Mouse (Mus musculus) CH12.LX (cell line): ENCODE data around the gene Lhx4. TPM values are rescaled to one million over a fixed set of nuclear protein-coding genes. Genes with fewer than 3 reads are reported as not detected.

Source experiments
- DNase-seq: peaks from one replicate; pipeline ENCODE4 v3.0.0-alpha.2; 2013; ENCODE audit errors: extremely low read depth
- H3K27ac ChIP-seq: 2 replicates; pipeline ENCODE4 v1.5.1; 2012; ENCODE audit warnings: low read depth, mild to moderate bottlenecking, control low read depth, moderate library complexity; ENCODE audit not compliant: insufficient read depth
- H3K27me3 ChIP-seq: replicated peaks from 2 replicates; pipeline ENCODE3; 2012; ENCODE audit warnings: inconsistent platforms
- H3K36me3 ChIP-seq, 2 experiments: replicated peaks in 1 of 2; 2 replicates each; pipeline versions ENCODE3 to v1.6.1; 2012; ENCODE audit warnings: inconsistent platforms in 1 of 2, low read length in 1 of 2, mild to moderate bottlenecking in 1 of 2, mixed read lengths in 1 of 2, moderate library complexity in 1 of 2; ENCODE audit not compliant: control insufficient read depth in 1 of 2, insufficient read depth in 1 of 2
- H3K4me1 ChIP-seq, 2 experiments: 2 replicates each; pipeline ENCODE4 v1.6.1; 2012; ENCODE audit warnings: inconsistent platforms in 1 of 2, moderate library complexity in 1 of 2; ENCODE audit not compliant: insufficient read depth in 2 of 2, control insufficient read depth in 1 of 2
- H3K4me2 ChIP-seq: 2 replicates; pipeline ENCODE4 v1.6.1; 2012; ENCODE audit warnings: low read depth, mild to moderate bottlenecking, control low read depth; ENCODE audit not compliant: poor library complexity, insufficient read depth, severe bottlenecking
- H3K4me3 ChIP-seq, 3 experiments: fragments of 150-350 bp in 1 of 3; sonication (generic) in 1 of 3; replicated peaks in 1 of 3; 2 replicates each; pipeline versions ENCODE3 to v1.5.1; 2011 to 2012; ENCODE audit warnings: low read depth in 2 of 3, low read length in 2 of 3, mild to moderate bottlenecking in 2 of 3, moderate library complexity in 2 of 3, control low read depth in 1 of 3, improper control_type of control experiment in 1 of 3, inconsistent platforms in 1 of 3, mixed read lengths in 1 of 3; ENCODE audit not compliant: poor library complexity in 1 of 3
- H3K79me2 ChIP-seq: replicated peaks from 2 replicates; pipeline ENCODE4 v1.6.1; 2012; ENCODE audit warnings: mild to moderate bottlenecking, moderate library complexity; ENCODE audit not compliant: control insufficient read depth, poor library complexity, insufficient read depth, severe bottlenecking; ENCODE audit errors: extremely low read depth
- H3K9ac ChIP-seq: 2 replicates; pipeline ENCODE4 v1.6.1; 2012; ENCODE audit warnings: low read depth, mild to moderate bottlenecking, control low read depth, moderate library complexity; ENCODE audit not compliant: insufficient read depth
- H3K9me3 ChIP-seq: replicated peaks from 2 replicates; pipeline ENCODE3; 2012; ENCODE audit warnings: low read length, inconsistent platforms, mixed read lengths
- BHLHE40 ChIP-seq: IDR thresholded peaks from 2 replicates; pipeline ENCODE4 v1.6.1; 2011; ENCODE audit warnings: mild to moderate bottlenecking, low read depth, low read length, improper control_type of control experiment
- CHD2 ChIP-seq: IDR thresholded peaks from 2 replicates; pipeline ENCODE4 v1.6.1; 2011; ENCODE audit warnings: low read length, improper control_type of control experiment
- CTCF ChIP-seq, 2 experiments: IDR thresholded peaks in 1 of 2; conservative IDR thresholded peaks in 1 of 2; 2 replicates each; pipeline ENCODE4 v1.5.1; 2011 to 2012; ENCODE audit warnings: low read depth in 2 of 2, low read length in 2 of 2, improper control_type of control experiment in 1 of 2, inconsistent platforms in 1 of 2, mild to moderate bottlenecking in 1 of 2, moderate library complexity in 1 of 2
- ELF1 ChIP-seq: IDR thresholded peaks from 2 replicates; pipeline ENCODE4 v1.6.1; 2014; ENCODE audit warnings: low read depth, mild to moderate bottlenecking, inconsistent platforms, low read length, improper control_type of control experiment
- ETS1 ChIP-seq: conservative IDR thresholded peaks from 2 replicates; pipeline ENCODE4 v1.6.1; 2012; ENCODE audit warnings: low read depth, mild to moderate bottlenecking, inconsistent platforms, low read length, improper control_type of control experiment, moderate library complexity
- GABPA ChIP-seq: IDR thresholded peaks from 2 replicates; pipeline ENCODE4 v1.6.1; 2012; ENCODE audit warnings: low read depth, low read length, improper control_type of control experiment, inconsistent platforms; ENCODE audit not compliant: insufficient replicate concordance
- IRF4 ChIP-seq: IDR thresholded peaks from 2 replicates; pipeline ENCODE4 v1.6.1; 2014; ENCODE audit warnings: low read depth, mild to moderate bottlenecking, inconsistent platforms, low read length, improper control_type of control experiment
- MAFK ChIP-seq: IDR thresholded peaks from 2 replicates; pipeline ENCODE4 v1.6.1; 2011; ENCODE audit warnings: low read length, improper control_type of control experiment; ENCODE audit not compliant: insufficient replicate concordance
- MAX ChIP-seq: IDR thresholded peaks from 2 replicates; pipeline ENCODE4 v1.6.1; 2011; ENCODE audit warnings: low read length, improper control_type of control experiment
- MAZ ChIP-seq: IDR thresholded peaks from 2 replicates; pipeline ENCODE4 v1.6.1; 2012; ENCODE audit warnings: low read depth, mild to moderate bottlenecking, inconsistent platforms, low read length, improper control_type of control experiment, moderate library complexity
- MYC ChIP-seq: IDR thresholded peaks from 2 replicates; pipeline ENCODE4 v1.6.1; 2011; ENCODE audit warnings: low read depth, mild to moderate bottlenecking, improper control_type of control experiment, low read length
- NELFE ChIP-seq: IDR thresholded peaks from 2 replicates; pipeline ENCODE4 v1.6.1; 2011; ENCODE audit warnings: low read depth, low read length, improper control_type of control experiment
- PAX5 ChIP-seq: IDR thresholded peaks from 2 replicates; pipeline ENCODE4 v1.6.1; 2012; ENCODE audit warnings: low read length, inconsistent platforms, mixed read lengths
- POLR2AphosphoS2 ChIP-seq: IDR thresholded peaks from 2 replicates; pipeline ENCODE4 v1.6.1; 2011; ENCODE audit warnings: low read depth, low read length, improper control_type of control experiment
- RAD21 ChIP-seq: IDR thresholded peaks from 2 replicates; pipeline ENCODE4 v1.6.1; 2011; ENCODE audit warnings: low read depth, mild to moderate bottlenecking, low read length, improper control_type of control experiment, moderate library complexity
- SMC3 ChIP-seq: IDR thresholded peaks from 2 replicates; pipeline ENCODE4 v1.6.1; 2011; ENCODE audit warnings: low read depth, low read length, improper control_type of control experiment
- TBP ChIP-seq: conservative IDR thresholded peaks from 2 replicates; pipeline ENCODE4 v1.6.1; 2011; ENCODE audit warnings: low read depth, low read length, improper control_type of control experiment
- TCF12 ChIP-seq: IDR thresholded peaks from 2 replicates; pipeline ENCODE4 v1.6.1; 2014; ENCODE audit warnings: low read depth, mild to moderate bottlenecking, inconsistent platforms, low read length, improper control_type of control experiment
- UBTF ChIP-seq: IDR thresholded peaks from 2 replicates; pipeline ENCODE4 v1.6.1; 2012; ENCODE audit warnings: low read depth, mild to moderate bottlenecking, inconsistent platforms, low read length, improper control_type of control experiment, moderate library complexity
- USF1 ChIP-seq: IDR thresholded peaks from 2 replicates; pipeline ENCODE4 v1.6.1; 2014; ENCODE audit warnings: low read depth, mild to moderate bottlenecking, inconsistent platforms, low read length, improper control_type of control experiment
- ZC3H11A ChIP-seq: IDR thresholded peaks from 2 replicates; pipeline ENCODE4 v1.6.1; 2012; ENCODE audit warnings: low read depth, mild to moderate bottlenecking, inconsistent platforms, low read length, improper control_type of control experiment
- ZKSCAN1 ChIP-seq: IDR thresholded peaks from 2 replicates; pipeline ENCODE4 v1.6.1; 2012; ENCODE audit warnings: low read depth, inconsistent platforms, low read length, improper control_type of control experiment, borderline replicate concordance
- ZMIZ1 ChIP-seq: IDR thresholded peaks from 2 replicates; pipeline ENCODE4 v1.6.1; 2012; ENCODE audit warnings: low read depth, mild to moderate bottlenecking, inconsistent platforms, low read length, improper control_type of control experiment
- ZNF384 ChIP-seq: IDR thresholded peaks from 2 replicates; pipeline ENCODE4 v1.6.1; 2012; ENCODE audit warnings: low read depth, low read length, improper control_type of control experiment, inconsistent platforms
- dilution Hi-C: fragments of 300-500 bp; cut with MboI; formaldehyde crosslinking; loops from 2 replicates; pipeline ENCODE4 v1.14.3; 2020; ENCODE audit warnings: low sequenced_read_pairs; ENCODE audit not compliant: extremely low pct_unique_long_range_greater_than_20kb, extremely low pct_ligation_motif_present
- in situ Hi-C: fragments of 300-500 bp; cut with MboI; formaldehyde crosslinking; loops from 3 replicates; pipeline ENCODE4 v1.14.3; 2019; ENCODE audit warnings: low sequenced_read_pairs, low pct_ligation_motif_present, low pct_unique_long_range_greater_than_20kb, mixed read lengths
- polyA plus RNA-seq: library from polyadenylated mRNA; unstranded; fragments of >175 nt; gene quantifications from 2 replicates; pipeline ENCODE4 v1.2.1, GENCODE M21; 2012; ENCODE audit warnings: low read depth; ENCODE audit not compliant: insufficient read length
- total RNA-seq, 2 experiments: library from RNA; depleted of rRNA; stranded (reverse); fragments of 300-350 nt in 1 of 2; fragments of >200 nt in 1 of 2; gene quantifications; 2 replicates each; pipeline ENCODE4 v1.2.3; 2012 to 2014

Lhx4 gene
- total and polyA plus RNA-seq, 3 experiments: not detected

DNA sequence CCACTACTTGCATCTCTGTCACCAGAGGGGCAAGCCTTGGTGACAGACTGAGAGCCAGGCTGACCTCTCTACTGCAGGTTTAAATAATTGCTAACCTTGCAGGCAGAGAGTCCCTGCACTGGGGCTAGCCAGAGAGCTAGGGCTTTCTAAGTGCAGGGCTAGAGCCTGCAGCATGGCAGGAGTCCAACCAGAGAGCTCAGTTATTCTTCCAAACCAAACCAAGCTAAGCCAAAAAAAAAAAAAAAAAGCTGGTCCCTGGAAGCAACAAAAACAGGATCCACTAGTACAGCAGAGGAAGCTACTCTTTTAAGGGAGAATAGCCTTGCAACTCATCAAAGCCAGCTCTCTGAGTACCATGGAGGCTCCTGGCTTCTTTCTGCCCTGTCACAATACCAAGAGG lies 50.6 kb downstream of the Lhx4 start:
- TF ChIP-seq UBTF (no peak), TBP (no peak), USF1 (no peak), SMC3 (no peak), MAZ (no peak), MAFK (no peak), IRF4 (no peak)
- in situ Hi-C loops: loop anchor here (25.0 kb wide), 1 partner anchor 114 kb away; no protein-coding TSS in a partner anchor
- dilution Hi-C loops: no loop called here

DNA sequence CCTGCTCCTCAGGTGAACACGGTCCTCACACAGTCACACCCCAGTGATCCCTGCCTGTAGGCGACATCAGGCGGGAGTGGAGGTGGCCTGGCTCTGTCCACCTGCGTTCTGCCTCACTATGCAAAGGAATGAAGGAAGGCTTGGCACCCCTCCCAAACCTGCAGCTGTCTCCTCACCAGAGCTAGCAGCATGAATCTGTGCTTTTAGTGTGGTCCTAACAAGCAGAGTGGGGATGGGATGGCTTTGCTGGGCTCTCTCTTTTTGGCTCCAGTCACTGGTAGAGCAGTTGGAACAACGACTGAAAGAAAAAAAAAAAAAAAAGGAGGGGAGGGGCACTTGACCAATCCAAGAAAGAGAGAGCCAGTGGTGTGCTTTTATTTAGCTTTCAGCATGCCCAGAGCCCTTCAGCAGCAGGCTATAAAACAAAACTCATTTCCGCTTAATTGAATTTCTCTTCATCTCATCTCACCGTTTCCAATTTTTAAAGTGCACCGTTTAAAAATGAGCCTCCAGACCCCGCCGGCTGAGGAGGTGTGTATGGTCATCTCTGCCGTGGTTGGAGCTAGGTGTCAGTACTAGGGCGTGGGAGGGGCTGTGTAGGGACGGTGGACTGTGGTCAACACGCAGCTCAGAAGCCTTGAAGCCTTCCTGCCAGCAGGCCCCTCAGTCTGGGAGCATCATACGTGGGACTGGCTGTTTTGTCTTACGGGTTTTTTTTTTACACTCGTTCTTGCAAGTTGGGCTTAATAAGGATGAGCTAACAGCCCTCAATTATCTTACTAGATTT lies 52.9 kb downstream of the Lhx4 start:
- Histone ChIP-seq H3K27ac (no peak overlapping the region), H3K4me2 (no peak overlapping the region), H3K9me3 (no peaks in the 10 kb centered on the region), H3K4me3 (no peak overlapping the region), H3K9ac (no peak overlapping the region), H3K4me1 (peaks cover 5 to 17% of the 10 kb centered on the region in 2 experiments; a peak in 1 of 4 replicates), H3K27me3 (no peaks in the 10 kb centered on the region), H3K79me2 (no peaks in the 10 kb centered on the region)
- in situ Hi-C loops: no loop called here
- dilution Hi-C loops: no loop called here
- no peak for DNase-seq
- TF ChIP-seq TCF12 (no peak), SMC3 (no peak), ETS1 (no peak)
- TF ChIP-seq, all 38 proteins: peak for 0
- no peaks in the 10 kb centered on the region for H3K36me3 ChIP-seq

More for the DNA sequence above, 50.6 kb downstream of the Lhx4 start:
- no peaks in the 10 kb centered on the region for H3K36me3 ChIP-seq
- H3K79me2 ChIP-seq: no peaks in the 10 kb centered on the region
- no peak overlapping the region for H3K9ac ChIP-seq
- H3K27ac ChIP-seq: no peak overlapping the region
- DNase-seq: no peak
- H3K4me2 ChIP-seq: no peak overlapping the region
- no peak overlapping the region for H3K4me3 ChIP-seq
- H3K9me3 ChIP-seq: no peaks in the 10 kb centered on the region
- H3K27me3 ChIP-seq: no peaks in the 10 kb centered on the region
- peaks cover 5 to 17% of the 10 kb centered on the region in 2 experiments; a peak in 1 of 4 replicates for H3K4me1 ChIP-seq

DNA sequence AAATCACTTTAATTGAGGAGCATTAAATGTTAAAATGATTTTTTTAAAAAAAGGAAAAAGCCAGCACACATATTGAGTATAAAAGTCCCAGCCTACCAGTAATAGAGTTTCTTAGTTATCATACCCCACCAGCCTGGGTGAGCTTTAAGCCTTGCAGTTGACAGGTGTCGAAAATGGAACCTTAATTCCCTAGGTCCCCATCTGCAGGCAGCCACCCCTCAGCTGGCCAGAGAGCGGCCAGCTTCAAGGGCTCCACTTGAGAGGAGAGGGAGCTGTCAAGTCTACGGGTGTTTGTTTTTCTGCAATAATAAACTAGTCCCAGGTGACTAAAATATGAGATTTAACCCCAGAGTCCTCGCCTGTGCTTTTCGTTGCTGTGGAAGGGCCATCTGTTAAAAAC lies 58.0 kb downstream of the Lhx4 start:
- dilution Hi-C loops: no loop called here
- DNase-seq: no peak
- peaks cover 0 to 5% of the 10 kb centered on the region in 2 experiments for H3K36me3 ChIP-seq
- H3K79me2 ChIP-seq: no peaks in the 10 kb centered on the region
- H3K4me2 ChIP-seq: no peak overlapping the region
- H3K9ac ChIP-seq: no peak overlapping the region
- no peak overlapping the region for H3K27ac ChIP-seq
- H3K9me3 ChIP-seq: no peaks in the 10 kb centered on the region
- peaks cover 2 to 10% of the 10 kb centered on the region in 2 experiments; a peak in 1 of 4 replicates for H3K4me1 ChIP-seq
- in situ Hi-C loops: no loop called here
- H3K4me3 ChIP-seq: no peak overlapping the region
- TF ChIP-seq POLR2AphosphoS2 (no peak), SMC3 (no peak), NELFE (no peak), ELF1 (no peak), IRF4 (no peak), ZC3H11A (no peak), ZMIZ1 (no peak), GABPA (no peak), ZNF384 (no peak), CHD2 (no peak), MAX (no peak), ZKSCAN1 (no peak), CTCF (conservative IDR thresholded peaks at IDR 0.05 in 1 of 2, IDR thresholded peaks at IDR 0.05 in 1 of 2; ENCODE audit: low read depth in 2 of 2, low read length in 2 of 2) (no peak), MYC (no peak), BHLHE40 (no peak), ETS1 (no peak), RAD21 (no peak), TBP (no peak), PAX5 (no peak)
- TF ChIP-seq, all 38 proteins: peak for 0
- no peaks in the 10 kb centered on the region for H3K27me3 ChIP-seq
